Mouse (Mus musculus): ENCODE results near the gene Rnaset2b. TPM values are rescaled to one million over a fixed set of nuclear protein-coding genes. Genes with fewer than 3 reads are reported as not detected.
"Not testable (repeated sequence)": the region's sequence is repeated elsewhere in the genome, so short reads cannot be mapped to it uniquely, and the experiment has no call there.

Rnaset2b gene
- total RNA-seq, 2 experiments from 2014 or later = 120 to 143 TPM

GRCm38 (mm10) chr17:6980144-6980543 is 9.7 kb downstream of the Rnaset2b start:
- not testable (repeated sequence) for DNase-seq

- DNase-seq = not testable (repeated sequence)
Observed at GRCm38 (mm10) chr17:6986118-6986517, 15.7 kb downstream of the Rnaset2b start.

- not testable (repeated sequence) for DNase-seq
Observed at GRCm38 (mm10) chr17:6995504-6995903, 25.1 kb downstream of the Rnaset2b start.

- not testable (repeated sequence) for DNase-seq
Observed at GRCm38 (mm10) chr17:6996826-6997225, 26.4 kb downstream of the Rnaset2b start.

GRCm38 (mm10) chr17:6997778-6998490 is 27.5 kb downstream of the Rnaset2b start:
- not testable (repeated sequence) for DNase-seq

- DNase-seq = not testable (repeated sequence)
Observed at GRCm38 (mm10) chr17:7001790-7002585, 31.6 kb downstream of the Rnaset2b start.

GRCm38 (mm10) chr17:7003392-7003791 is 33.0 kb downstream of the Rnaset2b start:
- DNase-seq = not testable (repeated sequence)

GRCm38 (mm10) chr17:7005646-7006045 is 35.2 kb downstream of the Rnaset2b start:
- DNase-seq = not testable (repeated sequence)

- DNase-seq = not testable (repeated sequence)
Observed at GRCm38 (mm10) chr17:7008885-7009284, 38.5 kb downstream of the Rnaset2b start.

- not testable (repeated sequence) for DNase-seq
Observed at GRCm38 (mm10) chr17:7009440-7009839, 39.0 kb downstream of the Rnaset2b start.

- DNase-seq = not testable (repeated sequence)
Observed at GRCm38 (mm10) chr17:7009901-7010300, 39.5 kb downstream of the Rnaset2b start.

GRCm38 (mm10) chr17:7014190-7014589 is 43.8 kb downstream of the Rnaset2b start:
- DNase-seq = not testable (repeated sequence)

- not testable (repeated sequence) for DNase-seq
Observed at GRCm38 (mm10) chr17:7025257-7025656, 54.8 kb downstream of the Rnaset2b start, which contains the start of gene Gm1604a. Gene Gm1604a (plus strand): TSS chr17:7025568.

- DNase-seq = not testable (repeated sequence)
Observed at GRCm38 (mm10) chr17:7025764-7026346, 55.4 kb downstream of the Rnaset2b start.

GRCm38 (mm10) chr17:7030204-7030603 is 59.8 kb downstream of the Rnaset2b start:
- not testable (repeated sequence) for DNase-seq

- not testable (repeated sequence) for DNase-seq
Observed at GRCm38 (mm10) chr17:7030622-7031174, 60.3 kb downstream of the Rnaset2b start.

- not testable (repeated sequence) for DNase-seq
Observed at GRCm38 (mm10) chr17:7033192-7034166, 63.0 kb downstream of the Rnaset2b start.
